Mouse (Mus musculus) midbrain, embryonic 16.5 days (tissue): Measurements from ENCODE around the gene Phf20. TPM values are rescaled to one million over a fixed set of nuclear protein-coding genes. Genes with fewer than 3 reads are reported as not detected.

ENCODE experiments used
- ATAC-seq: fragments of 200-750 bp; cut with Nextera tagmentation; 2 replicates; pipeline ENCODE4 v1.8.0; 2017; ENCODE audit warnings: moderate TSS enrichment
- H3K27ac ChIP-seq: fragments of 300-500 bp; sonication (generic); 2 replicates; pipeline ENCODE4 v1.5.1; 2014; ENCODE audit warnings: mild to moderate bottlenecking, low read length, mixed read lengths
- H3K27me3 ChIP-seq: fragments of 300-500 bp; sonication (generic); 2 replicates; pipeline ENCODE4 v1.6.1; 2014; ENCODE audit warnings: low read depth, low read length, mixed read lengths; ENCODE audit not compliant: control insufficient read depth, insufficient read depth
- H3K36me3 ChIP-seq: fragments of 300-500 bp; sonication (generic); 2 replicates; pipeline ENCODE4 v1.6.1; 2014; ENCODE audit warnings: mild to moderate bottlenecking, low read length, moderate library complexity, mixed read lengths; ENCODE audit not compliant: control insufficient read depth, insufficient read depth
- H3K4me1 ChIP-seq: fragments of 300-500 bp; sonication (generic); 2 replicates; pipeline ENCODE4 v1.6.1; 2014; ENCODE audit warnings: mild to moderate bottlenecking, low read length, mixed read lengths; ENCODE audit not compliant: control insufficient read depth, insufficient read depth
- H3K4me2 ChIP-seq: fragments of 300-500 bp; sonication (generic); 2 replicates; pipeline ENCODE4 v1.6.1; 2014; ENCODE audit warnings: mild to moderate bottlenecking, low read length, mixed read lengths
- H3K4me3 ChIP-seq: fragments of 300-500 bp; sonication (generic); 2 replicates; pipeline ENCODE4 v1.5.1; 2014; ENCODE audit warnings: low read depth, mild to moderate bottlenecking, low read length, moderate library complexity, mixed read lengths
- H3K9ac ChIP-seq: fragments of 300-500 bp; sonication (generic); 2 replicates; pipeline ENCODE4 v1.6.1; 2014; ENCODE audit warnings: low read depth, low read length, mixed read lengths
- H3K9me3 ChIP-seq: fragments of 300-500 bp; sonication (generic); replicated peaks from 2 replicates; pipeline ENCODE4 v1.6.1; 2014; ENCODE audit warnings: mild to moderate bottlenecking, low read length, mixed read lengths; ENCODE audit not compliant: control insufficient read depth, poor library complexity, severe bottlenecking
- WGBS: fragments of 180-500 bp; shearing (Covaris S2); extraction: QIAGEN DNeasy Blood & Tissue Kit; methylation state at CpG from one replicate; pipeline ENCODE4 v1.1.7; 2014; 5-methylcytosine and 5-hydroxymethylcytosine counted together
- polyA plus RNA-seq: library from polyadenylated mRNA; unstranded; fragments of >200 nt; fragmentation: Nextera tagmentation; extraction: Ambion mirVana; gene quantifications from 2 replicates; pipeline ENCODE4 v1.2.1, GENCODE M21; 2015

The Phf20 gene
- polyA plus RNA-seq, 1 experiment from 2014 or later: 132 TPM

DNA sequence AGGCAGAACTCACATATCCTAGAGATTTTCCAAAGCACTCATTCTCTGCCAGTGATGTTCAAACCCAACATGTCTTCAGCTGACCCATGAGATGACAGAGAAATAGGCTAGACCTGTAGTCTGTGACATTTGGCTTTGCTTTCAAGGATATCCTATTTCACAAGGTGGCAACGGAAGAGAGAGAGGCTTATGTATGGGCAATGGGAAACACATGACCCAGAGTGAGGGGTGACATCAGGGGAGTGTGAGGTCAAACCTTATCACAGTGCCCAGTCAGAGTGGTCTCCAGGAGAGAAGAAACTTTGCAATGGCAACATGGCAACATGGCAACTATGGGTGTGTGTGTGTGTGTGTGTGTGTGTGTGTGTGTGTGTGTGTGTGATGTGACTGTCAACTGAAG is 134.4 kb downstream of the Phf20 start:
- ATAC-seq: no peak
- Histone ChIP-seq H3K4me3 (no peak overlapping the region), H3K9ac (no peak overlapping the region), H3K36me3 (no peaks in the 10 kb centered on the region), H3K27ac (no peak overlapping the region), H3K4me2 (no peak overlapping the region), H3K4me1 (no peaks in the 10 kb centered on the region), H3K9me3 (no peaks in the 10 kb centered on the region), H3K27me3 (no peaks in the 10 kb centered on the region)
- 79% methylated on average over 1 of the region's 1 CpGs for WGBS

DNA sequence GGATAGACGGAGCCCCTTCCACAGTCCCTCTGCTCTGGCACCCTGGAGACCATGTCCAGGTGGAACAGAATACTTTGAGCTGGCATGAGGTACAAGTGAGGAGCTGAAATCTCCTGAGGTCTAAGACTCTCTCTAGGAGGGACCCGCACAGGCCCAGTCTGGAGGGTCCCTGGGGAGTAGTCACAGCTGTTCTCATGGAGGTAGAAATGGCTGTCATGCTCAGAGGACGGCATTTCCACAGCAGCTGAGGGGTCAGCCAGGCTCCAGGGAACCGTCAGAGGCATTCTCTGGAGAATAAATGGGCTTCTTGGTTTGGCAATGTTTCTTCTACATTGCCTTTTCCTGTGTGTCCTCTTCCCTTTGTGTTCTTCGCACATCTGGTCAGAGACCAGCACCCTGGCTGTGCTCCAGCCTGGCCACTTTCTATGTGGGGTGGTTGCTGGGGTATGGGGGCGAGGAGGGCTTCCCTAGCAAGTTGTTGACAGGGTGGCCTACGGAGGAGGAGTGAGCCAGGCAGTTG is 135.2 kb downstream of the Phf20 start:
- no peaks in the 10 kb centered on the region for H3K9me3 ChIP-seq
- no peak for ATAC-seq
- H3K4me1 ChIP-seq: no peaks in the 10 kb centered on the region
- no peaks in the 10 kb centered on the region for H3K27me3 ChIP-seq
- H3K4me3 ChIP-seq: no peak overlapping the region
- no peaks in the 10 kb centered on the region for H3K36me3 ChIP-seq
- WGBS: 87% methylated on average over 7 of the region's 7 CpGs
- H3K9ac ChIP-seq: no peak overlapping the region
- no peak overlapping the region for H3K27ac ChIP-seq
- H3K4me2 ChIP-seq: no peak overlapping the region

DNA sequence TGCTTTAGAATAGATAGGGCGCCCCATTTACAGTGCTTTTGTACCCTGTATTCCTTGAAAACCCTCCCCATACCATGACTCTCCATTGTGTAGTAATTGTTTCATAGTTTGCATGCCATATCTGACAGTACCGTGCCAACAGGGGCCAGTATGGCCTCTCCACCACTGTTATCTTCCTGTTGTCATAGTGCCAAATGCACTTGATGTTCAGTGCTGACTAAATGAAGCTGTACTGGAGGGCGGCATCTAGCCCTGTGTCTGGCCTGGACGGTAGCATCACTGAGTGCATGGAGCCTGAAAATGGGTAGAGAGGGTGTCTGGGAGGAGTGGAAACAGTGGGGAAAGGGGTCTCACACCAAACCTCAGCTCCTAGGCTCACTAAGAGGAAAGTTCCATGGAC is 143.8 kb downstream of the Phf20 start:
- Histone ChIP-seq H3K4me2 (no peak overlapping the region), H3K4me3 (no peak overlapping the region), H3K27me3 (no peaks in the 10 kb centered on the region), H3K9me3 (no peaks in the 10 kb centered on the region), H3K4me1 (no peaks in the 10 kb centered on the region), H3K27ac (no peak overlapping the region), H3K9ac (no peak overlapping the region), H3K36me3 (no peaks in the 10 kb centered on the region)
- ATAC-seq: no peak
- 91% methylated on average over 4 of the region's 4 CpGs for WGBS

DNA sequence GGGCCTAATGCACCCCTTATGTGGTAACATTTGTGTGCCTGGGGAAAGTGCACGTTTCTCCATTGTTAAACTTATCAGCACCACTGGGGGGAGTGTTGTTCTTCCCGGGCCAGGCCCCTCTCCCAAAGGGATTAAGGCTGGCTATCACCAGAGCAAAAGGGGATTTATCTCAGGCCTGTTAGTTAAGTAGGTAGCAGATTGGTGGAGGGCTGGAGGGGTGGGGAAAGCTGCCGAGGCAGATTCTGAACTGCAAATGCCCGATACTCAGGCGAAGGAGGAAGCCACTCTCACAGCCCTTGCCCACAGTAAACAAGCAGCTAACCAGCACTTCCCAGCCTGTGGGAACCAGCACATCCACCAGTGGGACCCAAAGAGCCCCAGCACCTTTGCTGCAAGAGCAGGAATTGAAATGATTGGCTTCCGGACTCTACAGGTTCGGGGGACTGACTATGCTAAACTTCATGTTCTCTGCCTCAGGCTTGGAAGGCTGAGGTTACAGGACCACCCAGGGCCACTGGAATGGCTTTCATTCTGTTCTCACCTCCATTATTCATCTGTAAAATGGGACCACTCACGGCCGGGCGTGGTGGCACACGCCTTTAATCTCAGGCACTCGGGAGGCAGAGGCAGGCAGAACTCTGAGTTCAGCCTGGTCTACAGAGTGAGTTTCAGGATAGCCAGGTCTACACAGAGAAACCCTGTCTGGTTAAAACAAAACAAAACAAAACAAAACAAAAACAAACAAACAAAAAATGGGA is 148.7 kb downstream of the Phf20 start:
- Histone ChIP-seq H3K9me3 (no peaks in the 10 kb centered on the region), H3K9ac (no peak overlapping the region), H3K36me3 (no peaks in the 10 kb centered on the region), H3K27ac (no peak overlapping the region), H3K4me3 (no peak overlapping the region), H3K4me2 (no peak overlapping the region), H3K27me3 (no peaks in the 10 kb centered on the region), H3K4me1 (no peaks in the 10 kb centered on the region)
- 53% methylated on average over 12 of the region's 12 CpGs for WGBS
- ATAC-seq: no peak

DNA sequence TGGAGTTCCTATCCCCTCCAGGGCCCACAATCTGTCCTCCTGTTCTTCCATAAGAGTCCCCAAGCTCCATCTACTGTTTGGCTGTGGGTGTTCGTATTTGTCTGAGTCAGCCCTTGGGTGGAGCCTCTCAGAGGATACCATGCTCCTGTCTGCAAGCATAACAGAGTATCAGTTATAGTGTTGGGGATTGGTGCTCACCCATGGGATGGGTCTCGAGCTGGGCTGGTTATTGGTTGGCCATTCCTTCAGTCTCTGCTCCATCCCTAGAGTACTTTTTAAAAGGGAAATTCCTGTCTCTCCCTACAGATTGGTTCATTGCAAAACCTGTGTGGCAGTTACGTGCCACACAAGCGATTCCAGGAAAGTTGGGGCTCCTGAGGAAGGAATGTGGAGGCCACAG is 152.5 kb downstream of the Phf20 start:
- no peak overlapping the region for H3K27ac ChIP-seq
- no peak overlapping the region for H3K4me3 ChIP-seq
- no peak overlapping the region for H3K9ac ChIP-seq
- WGBS: 84% methylated on average over 4 of the region's 4 CpGs
- H3K9me3 ChIP-seq: no peaks in the 10 kb centered on the region
- H3K36me3 ChIP-seq: no peaks in the 10 kb centered on the region
- H3K27me3 ChIP-seq: no peaks in the 10 kb centered on the region
- H3K4me2 ChIP-seq: no peak overlapping the region
- ATAC-seq: no peak
- no peaks in the 10 kb centered on the region for H3K4me1 ChIP-seq

DNA sequence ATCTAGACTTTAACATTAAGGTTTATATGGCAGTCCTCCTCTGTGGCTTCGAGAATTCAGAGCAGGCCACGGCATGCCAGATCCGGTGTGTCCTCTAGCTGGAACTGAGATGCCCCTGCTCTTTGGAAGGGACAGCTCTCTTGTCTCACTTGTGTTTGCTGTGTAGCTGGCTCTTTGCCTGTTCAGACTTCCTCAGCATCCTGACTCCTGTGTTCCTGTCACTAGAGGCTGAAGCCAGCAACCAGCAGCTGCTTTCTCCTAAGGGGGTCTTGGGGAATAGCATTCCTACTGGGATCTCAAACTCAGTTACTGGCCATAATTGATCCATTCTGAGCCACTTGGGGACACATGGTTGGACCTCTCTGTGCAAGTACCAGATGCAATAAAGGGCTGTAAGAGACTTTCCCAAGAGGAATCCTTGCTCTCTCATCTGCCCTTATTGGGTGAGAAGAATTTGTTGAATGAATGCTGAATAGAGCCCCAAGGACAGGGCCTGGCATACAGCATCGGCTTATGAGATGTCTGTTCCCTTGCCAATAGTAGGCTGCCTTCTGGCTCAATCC is 153.1 kb downstream of the Phf20 start:
- WGBS: 80% methylated on average over 4 of the region's 4 CpGs
- ATAC-seq: no peak

DNA sequence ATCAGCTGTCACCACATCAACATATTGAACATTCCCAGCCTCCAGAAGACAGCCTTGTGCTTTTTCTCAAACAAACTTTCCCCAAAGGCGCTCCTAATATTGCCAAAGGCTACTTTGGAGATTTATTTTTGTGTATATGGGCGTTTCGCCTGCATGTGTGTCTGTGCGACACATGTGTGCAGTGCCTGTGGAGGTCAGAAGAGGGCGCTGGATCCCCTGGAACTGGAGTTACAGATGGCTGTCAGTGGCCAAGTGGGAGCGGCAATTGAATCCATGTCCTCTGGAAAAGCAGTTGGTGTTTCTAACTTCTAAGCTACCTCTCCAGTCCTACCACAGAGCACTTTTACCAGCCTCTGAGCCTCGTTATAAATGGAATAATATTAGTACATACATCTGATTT is 155.0 kb downstream of the Phf20 start:
- Histone ChIP-seq H3K4me2 (no peak overlapping the region), H3K9me3 (no peaks in the 10 kb centered on the region), H3K4me3 (no peak overlapping the region), H3K36me3 (no peaks in the 10 kb centered on the region), H3K4me1 (no peaks in the 10 kb centered on the region), H3K27ac (no peak overlapping the region), H3K27me3 (no peaks in the 10 kb centered on the region), H3K9ac (no peak overlapping the region)
- 86% methylated on average over 7 of the region's 7 CpGs for WGBS
- ATAC-seq: no peak

More for the DNA sequence above, 153.1 kb downstream of the Phf20 start:
- Histone ChIP-seq H3K27ac (no peak overlapping the region), H3K9me3 (no peaks in the 10 kb centered on the region), H3K27me3 (no peaks in the 10 kb centered on the region), H3K36me3 (no peaks in the 10 kb centered on the region), H3K9ac (no peak overlapping the region), H3K4me2 (no peak overlapping the region), H3K4me3 (no peak overlapping the region), H3K4me1 (no peaks in the 10 kb centered on the region)

DNA sequence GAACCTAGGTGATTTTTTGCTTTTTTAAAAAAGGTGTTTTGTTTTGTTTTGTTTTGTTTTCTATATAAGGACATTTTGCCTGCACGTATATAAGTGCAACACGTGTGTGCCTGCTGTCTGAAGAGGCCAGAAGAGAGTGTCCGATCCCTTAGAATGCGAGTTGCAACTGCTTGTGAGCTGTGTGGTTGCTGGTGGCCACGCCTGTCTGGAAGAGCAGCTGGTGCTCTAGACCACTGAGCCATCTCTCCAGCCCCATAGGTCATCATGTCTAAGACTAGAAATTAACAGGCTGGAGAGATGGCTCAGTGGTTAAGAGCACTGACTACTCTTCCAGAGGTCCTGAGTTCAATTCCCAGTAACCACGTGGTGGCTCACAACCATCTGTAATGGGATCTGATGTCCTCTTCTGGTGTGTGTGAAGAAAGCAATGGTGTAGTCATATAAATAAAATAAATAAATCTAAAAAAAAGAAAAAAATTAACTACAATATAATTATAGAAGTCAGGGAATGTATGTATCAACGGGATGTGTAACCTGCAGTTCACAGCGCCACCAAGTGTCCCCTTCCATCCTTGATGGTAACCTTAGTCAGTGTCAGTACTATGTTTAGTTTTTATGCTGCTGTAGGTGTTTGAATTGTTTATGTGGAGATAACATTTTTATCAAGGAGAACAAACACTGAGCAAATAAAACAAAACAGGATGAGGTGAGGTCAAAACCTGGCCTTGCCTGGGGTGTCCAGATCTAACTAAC is 156.3 kb downstream of the Phf20 start:
- no peak for ATAC-seq
- no peaks in the 10 kb centered on the region for H3K9me3 ChIP-seq
- 0 out of 2 replicates have a peak overlapping the region, but pooled peaks have one; percentile 17 for H3K27ac ChIP-seq
- no peak overlapping the region for H3K9ac ChIP-seq
- H3K4me1 ChIP-seq: no peaks in the 10 kb centered on the region
- H3K36me3 ChIP-seq: no peaks in the 10 kb centered on the region
- no peak overlapping the region for H3K4me3 ChIP-seq
- H3K27me3 ChIP-seq: no peaks in the 10 kb centered on the region
- WGBS: 85% methylated on average over 8 of the region's 8 CpGs
- no peak overlapping the region for H3K4me2 ChIP-seq

DNA sequence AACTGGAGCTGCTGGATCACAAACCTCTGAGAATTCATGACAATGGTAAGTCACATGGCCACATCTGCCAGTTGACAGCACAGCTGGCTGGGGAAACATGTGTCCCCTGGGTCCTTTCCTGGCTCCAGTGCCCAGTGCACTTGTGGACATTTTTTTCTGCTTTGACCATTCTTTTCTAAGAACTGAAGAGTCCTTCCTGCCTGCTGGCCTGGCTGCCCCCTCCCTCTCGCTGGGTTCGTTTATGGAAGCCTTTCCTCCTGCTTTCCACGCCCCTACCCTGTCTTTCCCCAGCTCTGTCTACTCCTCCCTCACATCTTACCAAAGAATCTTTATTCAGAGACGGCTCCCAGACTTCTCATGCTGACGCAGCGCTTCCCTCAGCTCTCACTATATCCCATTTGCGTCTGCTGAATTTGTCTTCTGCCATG is 157.0 kb downstream of the Phf20 start:
- Histone ChIP-seq H3K4me3 (no peak overlapping the region), H3K36me3 (no peaks in the 10 kb centered on the region), H3K4me2 (no peak overlapping the region), H3K9ac (no peak overlapping the region), H3K27ac (0 out of 2 replicates have a peak overlapping the region, but pooled peaks have one; percentile 17), H3K27me3 (no peaks in the 10 kb centered on the region), H3K4me1 (no peaks in the 10 kb centered on the region), H3K9me3 (no peaks in the 10 kb centered on the region)
- no peak for ATAC-seq
- 63% methylated on average over 7 of the region's 7 CpGs for WGBS
